Mouse (Mus musculus) limb, embryonic 10.5 days (tissue): ENCODE results near the gene Traf3ip3. TPM values are rescaled to one million over a fixed set of nuclear protein-coding genes. Genes with fewer than 3 reads are reported as not detected.

Source experiments
- DNase-seq: peaks from one replicate; pipeline ENCODE4 v3.0.0-alpha.2; 2017; ENCODE audit warnings: low spot score
- H3K27ac ChIP-seq: fragments of 300-500 bp; sonication (generic); 2 replicates; pipeline ENCODE4 v1.5.1; 2016; ENCODE audit warnings: mild to moderate bottlenecking
- H3K27me3 ChIP-seq: fragments of 300-500 bp; sonication (generic); 2 replicates; pipeline ENCODE4 v1.6.1; 2016; ENCODE audit warnings: low read depth, mild to moderate bottlenecking; ENCODE audit not compliant: poor library complexity, severe bottlenecking
- H3K36me3 ChIP-seq: fragments of 300-500 bp; sonication (generic); 2 replicates; pipeline ENCODE4 v1.6.1; 2016; ENCODE audit warnings: mild to moderate bottlenecking, moderate library complexity
- H3K4me1 ChIP-seq: fragments of 300-500 bp; sonication (generic); 2 replicates; pipeline ENCODE4 v1.6.1; 2016
- H3K4me3 ChIP-seq: fragments of 300-500 bp; sonication (generic); 2 replicates; pipeline ENCODE4 v1.5.1; 2016; ENCODE audit warnings: mild to moderate bottlenecking, moderate library complexity
- H3K9me3 ChIP-seq: fragments of 300-500 bp; sonication (generic); replicated peaks from 2 replicates; pipeline ENCODE4 v1.6.1; 2016; ENCODE audit warnings: mild to moderate bottlenecking
- WGBS: fragments of 180-500 bp; shearing (Covaris S2); methylation state at CpG from one replicate; pipeline ENCODE4 v1.1.7; 2016; 5-methylcytosine and 5-hydroxymethylcytosine counted together
- polyA plus RNA-seq: library from polyadenylated mRNA; unstranded; fragments of >200 nt; fragmentation: Nextera tagmentation; extraction: Ambion mirVana; gene quantifications from 2 replicates; pipeline ENCODE4 v1.2.1, GENCODE M21; 2016

Gene Traf3ip3
- polyA plus RNA-seq, 1 experiment from 2014 or later = 1.5 TPM

DNA sequence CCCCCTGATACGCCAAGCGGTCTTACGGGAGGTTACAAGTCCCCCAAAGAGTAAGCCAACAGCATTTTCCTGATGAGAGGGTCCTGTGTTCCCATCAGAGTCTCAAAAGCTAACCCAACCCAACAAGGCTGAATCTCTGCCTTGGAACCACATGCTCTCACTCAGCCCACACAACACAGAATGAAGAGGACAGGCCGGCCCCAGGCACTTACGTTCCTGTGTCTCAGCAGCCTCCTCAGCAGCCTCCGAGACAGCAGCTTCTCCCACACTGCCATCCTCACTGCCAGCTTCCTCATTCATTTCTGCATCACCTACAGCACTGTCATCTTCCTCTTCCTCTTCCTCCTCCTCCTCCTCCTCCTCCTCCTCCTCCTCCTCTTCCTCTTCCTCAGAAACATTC, 73.4 kb downstream of the Traf3ip3 start:
- no peak for DNase-seq
- Histone ChIP-seq H3K27me3 (no peaks in the 10 kb centered on the region), H3K4me3 (no peak overlapping the region), H3K9me3 (no peaks in the 10 kb centered on the region), H3K36me3 (peaks cover 53% of the 10 kb centered on the region), H3K4me1 (peaks cover 11% of the 10 kb centered on the region), H3K27ac (no peak overlapping the region)
- 97% methylated on average over 6 of the region's 6 CpGs for WGBS

DNA sequence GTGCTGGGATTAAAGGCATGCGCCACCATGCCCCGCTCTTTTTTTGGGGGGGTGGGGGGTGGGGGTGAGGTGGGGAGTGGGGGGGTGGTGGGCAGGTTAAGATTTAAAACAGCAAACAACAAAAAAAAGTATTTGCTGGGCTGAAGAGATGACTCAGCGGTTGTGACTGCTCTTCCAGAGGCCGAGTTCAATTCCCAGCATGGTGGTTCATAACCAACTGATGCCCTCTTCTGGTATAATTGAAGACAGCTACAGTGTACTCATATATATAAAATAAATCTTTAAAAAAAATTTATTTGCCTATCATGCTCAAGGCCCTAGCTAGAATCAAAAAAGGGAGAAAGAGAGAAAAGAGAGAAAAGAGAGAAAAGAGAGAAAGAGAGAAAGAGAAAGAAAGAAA, 75.7 kb downstream of the Traf3ip3 start:
- Histone ChIP-seq H3K9me3 (no peaks in the 10 kb centered on the region), H3K36me3 (peaks cover 75% of the 10 kb centered on the region), H3K27ac (no peak overlapping the region), H3K27me3 (no peaks in the 10 kb centered on the region), H3K4me3 (no peak overlapping the region), H3K4me1 (peaks cover 11% of the 10 kb centered on the region)
- DNase-seq = no peak
- WGBS = 83% methylated on average over 4 of the region's 4 CpGs

Other genes with a start within 250 kb of the Traf3ip3 start
- gene Syt14, start 165.9 kb downstream of the Traf3ip3 start, polyA plus RNA-seq = 3.3 and 4.1 TPM in 2 replicates
- gene Diexf, start 71.4 kb downstream of the Traf3ip3 start, polyA plus RNA-seq = 10.1 and 11.5 TPM in 2 replicates
- gene Irf6, start 48.6 kb downstream of the Traf3ip3 start, polyA plus RNA-seq = 8.0 and 8.9 TPM in 2 replicates
- 16.7 and 18.4 TPM in 2 replicates for gene A130010J15Rik, start 33.7 kb downstream of the Traf3ip3 start, polyA plus RNA-seq
- 0.40 and 0.81 TPM in 2 replicates for gene Lamb3, start 6.0 kb upstream of the Traf3ip3 start, polyA plus RNA-seq
- not detected in 2 replicates for gene Hsd11b1, start 62.4 kb upstream of the Traf3ip3 start, polyA plus RNA-seq
- gene G0s2, start 71.5 kb upstream of the Traf3ip3 start, polyA plus RNA-seq = 4.6 and 6.3 TPM in 2 replicates
- gene Camk1g, start 168.6 kb upstream of the Traf3ip3 start, polyA plus RNA-seq = 8.2 and 13.2 TPM in 2 replicates